Mouse (Mus musculus) C2C12 (cell line): Measurements from ENCODE around the gene Atg10. TPM values are rescaled to one million over a fixed set of nuclear protein-coding genes. Genes with fewer than 3 reads are reported as not detected.

Experiments used
- H3K27me3 ChIP-seq: one replicate; pipeline ENCODE4 v1.6.1; 2011; ENCODE audit not compliant: control insufficient read depth, insufficient read depth, insufficient read length
- H3K36me3 ChIP-seq: one replicate; pipeline ENCODE4 v1.6.1; 2011; ENCODE audit not compliant: control insufficient read depth, insufficient read depth
- H3K4me3 ChIP-seq: one replicate; pipeline ENCODE4 v1.5.1; 2011; ENCODE audit warnings: mild to moderate bottlenecking, control low read depth; ENCODE audit not compliant: poor library complexity, insufficient read depth, severe bottlenecking
- H3K79me2 ChIP-seq: one replicate; pipeline ENCODE4 v1.6.1; 2011; ENCODE audit not compliant: control insufficient read depth, insufficient read depth
- H3K79me3 ChIP-seq: one replicate; pipeline ENCODE4 v1.6.1; 2011; ENCODE audit warnings: low read depth, control low read depth
- H3ac ChIP-seq: one replicate; pipeline ENCODE3; 2011; ENCODE audit warnings: low read depth; ENCODE audit not compliant: control insufficient read depth, insufficient read length
- CEBPB ChIP-seq: IDR thresholded peaks from one replicate; pipeline ENCODE4 v1.6.1; 2011; ENCODE audit warnings: low read depth, mild to moderate bottlenecking, control low read depth, moderate library complexity
- CTCF ChIP-seq: IDR thresholded peaks from one replicate; pipeline ENCODE4 v1.5.1; 2011; ENCODE audit not compliant: control insufficient read depth, insufficient read depth, insufficient read length
- FOSL1 ChIP-seq: IDR thresholded peaks from one replicate; pipeline ENCODE4 v1.8.0; 2011; ENCODE audit warnings: mild to moderate bottlenecking, low read length; ENCODE audit not compliant: poor library complexity, insufficient read depth, severe bottlenecking
- MAX ChIP-seq: IDR thresholded peaks from one replicate; pipeline ENCODE4 v1.6.1; 2011; ENCODE audit warnings: mild to moderate bottlenecking, control low read depth
- MYOD1 ChIP-seq: IDR thresholded peaks from one replicate; pipeline ENCODE4 v1.6.1; 2011; ENCODE audit warnings: low read depth; ENCODE audit not compliant: control insufficient read depth, insufficient read length
- MYOG ChIP-seq: IDR thresholded peaks from one replicate; pipeline ENCODE4 v1.6.1; 2011; ENCODE audit not compliant: control insufficient read depth, insufficient read length; ENCODE audit errors: extremely low read depth
- USF1 ChIP-seq: IDR thresholded peaks from one replicate; pipeline ENCODE4 v1.6.1; 2011; ENCODE audit warnings: low read depth, mild to moderate bottlenecking, control low read depth, moderate library complexity
- polyA plus RNA-seq: library from polyadenylated mRNA; unstranded; fragments of >200 nt; fragmentation: generic; extraction: Trizol; gene quantifications from one replicate; pipeline ENCODE4 v1.2.1, GENCODE M21; 2012; ENCODE audit warnings: missing spikeins

Gene Atg10
- polyA plus RNA-seq, 1 experiment = 2.5 TPM

GRCm38 (mm10) chr13:90962836-90963760, 260.7 kb downstream of the Atg10 start:
- Histone ChIP-seq H3K79me2 (no peaks in the 10 kb centered on the region), H3K27me3 (no peaks in the 10 kb centered on the region), H3K79me3 (no peaks in the 10 kb centered on the region), H3K36me3 (no peaks in the 10 kb centered on the region), H3ac (no peak overlapping the region), H3K4me3 (no peak overlapping the region)
- TF ChIP-seq CTCF = no peak
- no peak for TF ChIP-seq CEBPB
- TF ChIP-seq FOSL1 = no peak
- no peak for TF ChIP-seq MAX
- no peak for TF ChIP-seq MYOG
- TF ChIP-seq USF1 = no peak
- no peak for TF ChIP-seq MYOD1

- Histone ChIP-seq H3K79me3 (no peaks in the 10 kb centered on the region), H3K4me3 (no peak overlapping the region), H3ac (no peak overlapping the region), H3K36me3 (no peaks in the 10 kb centered on the region), H3K79me2 (no peaks in the 10 kb centered on the region), H3K27me3 (no peaks in the 10 kb centered on the region)
- no peak for TF ChIP-seq FOSL1
These were observed 263.2 kb downstream of the Atg10 start for GRCm38 (mm10) chr13:90960591-90960990.

- no peaks in the 10 kb centered on the region for H3K79me3 ChIP-seq
- H3K27me3 ChIP-seq = no peaks in the 10 kb centered on the region
- H3K36me3 ChIP-seq = no peaks in the 10 kb centered on the region
- TF ChIP-seq MYOG (no peak), CTCF (no peak), FOSL1 (no peak), USF1 (no peak), MYOD1 (no peak), CEBPB (no peak), MAX (no peak)
- H3K79me2 ChIP-seq = no peaks in the 10 kb centered on the region
- no peak overlapping the region for H3K4me3 ChIP-seq
- no peak overlapping the region for H3ac ChIP-seq
These were observed 264.9 kb downstream of the Atg10 start for GRCm38 (mm10) chr13:90958894-90959293.

- Histone ChIP-seq H3ac (no peak overlapping the region), H3K27me3 (no peaks in the 10 kb centered on the region), H3K4me3 (no peak overlapping the region), H3K79me2 (no peaks in the 10 kb centered on the region), H3K36me3 (no peaks in the 10 kb centered on the region), H3K79me3 (no peaks in the 10 kb centered on the region)
- TF ChIP-seq MYOG (no peak), CEBPB (no peak), MAX (no peak), USF1 (no peak), MYOD1 (no peak), FOSL1 (no peak), CTCF (no peak)
These were observed 284.2 kb downstream of the Atg10 start for GRCm38 (mm10) chr13:90939600-90939999.

- TF ChIP-seq CTCF = no peak
- TF ChIP-seq MAX = no peak
- no peak for TF ChIP-seq MYOG
- H3K4me3 ChIP-seq = no peak overlapping the region
- H3K27me3 ChIP-seq = no peaks in the 10 kb centered on the region
- H3K36me3 ChIP-seq = no peaks in the 10 kb centered on the region
- no peak overlapping the region for H3ac ChIP-seq
- no peaks in the 10 kb centered on the region for H3K79me2 ChIP-seq
- H3K79me3 ChIP-seq = no peaks in the 10 kb centered on the region
These were observed 284.6 kb downstream of the Atg10 start for GRCm38 (mm10) chr13:90939192-90939591.

- Histone ChIP-seq H3K27me3 (no peaks in the 10 kb centered on the region), H3K79me2 (no peaks in the 10 kb centered on the region), H3K79me3 (no peaks in the 10 kb centered on the region), H3ac (no peak overlapping the region), H3K4me3 (no peak overlapping the region), H3K36me3 (no peaks in the 10 kb centered on the region)
- TF ChIP-seq CEBPB (no peak), MYOD1 (no peak), MYOG (no peak), MAX (no peak), CTCF (no peak), USF1 (no peak), FOSL1 (no peak)
These were observed 287.9 kb downstream of the Atg10 start for GRCm38 (mm10) chr13:90935852-90936251.
